Mouse (Mus musculus): ENCODE data around the gene H2-DMa. TPM values are rescaled to one million over a fixed set of nuclear protein-coding genes. Genes with fewer than 3 reads are reported as not detected.

The H2-DMa gene
- polyA plus RNA-seq, 1 experiment from 2014 or later: 9.5 TPM

DNA sequence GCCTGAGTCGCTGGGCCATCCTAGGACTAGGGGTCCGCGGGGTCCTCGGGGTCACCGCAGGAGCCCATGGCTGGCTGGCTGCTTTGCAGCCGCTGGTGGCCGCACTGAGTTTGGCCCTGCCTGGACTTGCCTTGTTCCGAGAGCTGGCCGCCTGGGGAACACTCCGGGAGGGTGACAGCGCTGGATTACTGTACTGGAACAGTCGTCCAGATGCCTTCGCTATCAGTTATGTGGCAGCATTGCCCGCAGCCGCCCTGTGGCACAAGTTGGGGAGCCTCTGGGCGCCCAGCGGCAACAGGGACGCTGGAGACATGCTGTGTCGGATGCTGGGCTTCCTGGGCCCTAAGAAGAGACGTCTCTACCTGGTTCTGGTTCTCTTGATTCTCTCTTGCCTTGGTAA lies 68.7 kb downstream of the H2-DMa start:
- ATAC-seq (ENCODE audit: low FRiP score): peak; percentile 30; the same call in 1 of the 2 replicates
- peak overlapping the region; percentile 30 for H3K4me3 ChIP-seq (ENCODE audit: low read depth, low read length)
- H3K36me3 ChIP-seq (ENCODE audit: control insufficient read depth, insufficient read depth, low read length): no peaks in the 10 kb centered on the region
- H3K4me2 ChIP-seq: peak overlapping the region; percentile 55
- no peaks in the 10 kb centered on the region for H3K9me3 ChIP-seq (ENCODE audit: control insufficient read depth, low read length)
- no peak overlapping the region for H3K27ac ChIP-seq (ENCODE audit: low read depth, low read length)
- 3% methylated on average over 20 of the region's 20 CpGs for WGBS
- peaks cover 44% of the 10 kb centered on the region for H3K27me3 ChIP-seq (ENCODE audit: control insufficient read depth, insufficient read depth, low read length)
- H3K4me1 ChIP-seq (ENCODE audit: control insufficient read depth, insufficient read depth, low read length): peaks cover 11% of the 10 kb centered on the region
- peak overlapping the region; percentile 33 for H3K9ac ChIP-seq (ENCODE audit: low read length)
- peak; percentile 84 for DNase-seq (ENCODE audit: low spot score, missing footprints)

Other genes with a start within 250 kb of the H2-DMa start
- not detected in 2 replicates for gene Gm7029, start 245.7 kb upstream of the H2-DMa start, polyA plus RNA-seq (2014; fragmentation: Nextera tagmentation; extraction: Ambion mirVana)
- 8.1 and 11.4 TPM in 2 replicates for gene Kifc1, start 228.9 kb upstream of the H2-DMa start, polyA plus RNA-seq (2014; fragmentation: Nextera tagmentation; extraction: Ambion mirVana)
- gene Platr17, start 214.4 kb upstream of the H2-DMa start, polyA plus RNA-seq (2014; fragmentation: Nextera tagmentation; extraction: Ambion mirVana): 0.22 TPM in 1 of 2 replicates, not detected in the other
- 59.5 and 60.4 TPM in 2 replicates for gene Daxx, start 210.1 kb upstream of the H2-DMa start, polyA plus RNA-seq (2014; fragmentation: Nextera tagmentation; extraction: Ambion mirVana)
- 13.6 and 14.8 TPM in 2 replicates for gene Tapbp, start 203.6 kb upstream of the H2-DMa start, polyA plus RNA-seq (2014; fragmentation: Nextera tagmentation; extraction: Ambion mirVana)
- gene Zbtb22, start 203.6 kb upstream of the H2-DMa start, polyA plus RNA-seq (2014; fragmentation: Nextera tagmentation; extraction: Ambion mirVana): 8.0 and 9.4 TPM in 2 replicates
- gene Rgl2, start 190.0 kb upstream of the H2-DMa start, polyA plus RNA-seq (2014; fragmentation: Nextera tagmentation; extraction: Ambion mirVana): 29.3 and 33.6 TPM in 2 replicates
- gene Pfdn6, start 179.2 kb upstream of the H2-DMa start, polyA plus RNA-seq (2014; fragmentation: Nextera tagmentation; extraction: Ambion mirVana): 206 and 208 TPM in 2 replicates
- 27.4 and 28.9 TPM in 2 replicates for gene Wdr46, start 178.9 kb upstream of the H2-DMa start, polyA plus RNA-seq (2014; fragmentation: Nextera tagmentation; extraction: Ambion mirVana)
- gene B3galt4, start 168.1 kb upstream of the H2-DMa start, polyA plus RNA-seq (2014; fragmentation: Nextera tagmentation; extraction: Ambion mirVana): 3.4 and 4.2 TPM in 2 replicates
- 36.3 and 36.5 TPM in 2 replicates for gene Vps52, start 163.7 kb upstream of the H2-DMa start, polyA plus RNA-seq (2014; fragmentation: Nextera tagmentation; extraction: Ambion mirVana)
- gene Rps18, start 163.5 kb upstream of the H2-DMa start, polyA plus RNA-seq (2014; fragmentation: Nextera tagmentation; extraction: Ambion mirVana): 1,159 and 1,302 TPM in 2 replicates
- 30.0 and 37.2 TPM in 2 replicates for gene H2-K1, start 119.2 kb upstream of the H2-DMa start, polyA plus RNA-seq (2014; fragmentation: Nextera tagmentation; extraction: Ambion mirVana)
- gene Ring1, start 94.9 kb upstream of the H2-DMa start, polyA plus RNA-seq (2014; fragmentation: Nextera tagmentation; extraction: Ambion mirVana): 5.5 and 7.1 TPM in 2 replicates
- gene H2-Ke6, start 91.5 kb upstream of the H2-DMa start, polyA plus RNA-seq (2014; fragmentation: Nextera tagmentation; extraction: Ambion mirVana): 95.4 and 99.0 TPM in 2 replicates
- gene Slc39a7, start 87.9 kb upstream of the H2-DMa start, polyA plus RNA-seq (2014; fragmentation: Nextera tagmentation; extraction: Ambion mirVana): 85.1 and 97.4 TPM in 2 replicates
- 17.2 and 17.9 TPM in 2 replicates for gene Rxrb, start 87.7 kb upstream of the H2-DMa start, polyA plus RNA-seq (2014; fragmentation: Nextera tagmentation; extraction: Ambion mirVana)
- 0.52 and 1.4 TPM in 2 replicates for gene Col11a2, start 80.1 kb upstream of the H2-DMa start, polyA plus RNA-seq (2014; fragmentation: Nextera tagmentation; extraction: Ambion mirVana)
- 0.19 and 0.33 TPM in 2 replicates for gene H2-Oa, start 27.2 kb upstream of the H2-DMa start, polyA plus RNA-seq (2014; fragmentation: Nextera tagmentation; extraction: Ambion mirVana)
- 98.7 and 99.2 TPM in 2 replicates for gene Brd2, start 3.1 kb downstream of the H2-DMa start, polyA plus RNA-seq (2014; fragmentation: Nextera tagmentation; extraction: Ambion mirVana)
- gene H2-DMb2, start 23.8 kb downstream of the H2-DMa start, polyA plus RNA-seq (2014; fragmentation: Nextera tagmentation; extraction: Ambion mirVana): not detected in 2 replicates
- gene H2-DMb1, start 33.5 kb downstream of the H2-DMa start, polyA plus RNA-seq (2014; fragmentation: Nextera tagmentation; extraction: Ambion mirVana): 0.25 and 0.38 TPM in 2 replicates
- 0.77 and 1.7 TPM in 2 replicates for gene Tap1, start 68.0 kb downstream of the H2-DMa start, polyA plus RNA-seq (2014; fragmentation: Nextera tagmentation; extraction: Ambion mirVana)
- gene Psmb9, start 68.2 kb downstream of the H2-DMa start, polyA plus RNA-seq (2014; fragmentation: Nextera tagmentation; extraction: Ambion mirVana): 1.0 and 1.3 TPM in 2 replicates
- gene Psmb8, start 78.2 kb downstream of the H2-DMa start, polyA plus RNA-seq (2014; fragmentation: Nextera tagmentation; extraction: Ambion mirVana): 1.8 and 2.1 TPM in 2 replicates
- 0.27 and 0.63 TPM in 2 replicates for gene Tap2, start 84.0 kb downstream of the H2-DMa start, polyA plus RNA-seq (2014; fragmentation: Nextera tagmentation; extraction: Ambion mirVana)
- not detected in 2 replicates for gene H2-Ob, start 119.4 kb downstream of the H2-DMa start, polyA plus RNA-seq (2014; fragmentation: Nextera tagmentation; extraction: Ambion mirVana)
- gene H2-Ab1, start 138.1 kb downstream of the H2-DMa start, polyA plus RNA-seq (2014; fragmentation: Nextera tagmentation; extraction: Ambion mirVana): 4.3 and 4.7 TPM in 2 replicates
- not detected in 2 replicates for gene H2-Aa, start 168.3 kb downstream of the H2-DMa start, polyA plus RNA-seq (2014; fragmentation: Nextera tagmentation; extraction: Ambion mirVana)
- 1.7 TPM in 2 replicates for gene H2-Eb1, start 186.3 kb downstream of the H2-DMa start, polyA plus RNA-seq (2014; fragmentation: Nextera tagmentation; extraction: Ambion mirVana)
- not detected in 2 replicates for gene H2-Eb2, start 206.1 kb downstream of the H2-DMa start, polyA plus RNA-seq (2014; fragmentation: Nextera tagmentation; extraction: Ambion mirVana)
- gene Btnl2, start 235.3 kb downstream of the H2-DMa start, polyA plus RNA-seq (2014; fragmentation: Nextera tagmentation; extraction: Ambion mirVana): 0.07 TPM in 1 of 2 replicates, not detected in the other

Data from midbrain, embryonic 11.5 days (tissue).